Mouse (Mus musculus) midbrain, embryonic 11.5 days (tissue): ENCODE results near the gene E130311K13Rik. TPM values are rescaled to one million over a fixed set of nuclear protein-coding genes. Genes with fewer than 3 reads are reported as not detected.

Experiments used
- ATAC-seq: fragments of 200-750 bp; cut with Nextera tagmentation; 2 replicates; pipeline ENCODE4 v1.8.0; 2017; ENCODE audit warnings: moderate TSS enrichment, moderate library complexity; ENCODE audit not compliant: low FRiP score
- DNase-seq: peaks from one replicate; pipeline ENCODE4 v3.0.0; 2015; ENCODE audit warnings: low spot score; ENCODE audit errors: missing footprints
- H3K27ac ChIP-seq: fragments of 300-500 bp; sonication (generic); 2 replicates; pipeline ENCODE4 v1.5.1; 2014; ENCODE audit warnings: low read depth, low read length
- H3K27me3 ChIP-seq: fragments of 300-500 bp; sonication (generic); 2 replicates; pipeline ENCODE4 v1.6.1; 2014; ENCODE audit warnings: mild to moderate bottlenecking, low read length, moderate library complexity, mixed read lengths; ENCODE audit not compliant: control insufficient read depth, insufficient read depth
- H3K36me3 ChIP-seq: fragments of 300-500 bp; sonication (generic); 2 replicates; pipeline ENCODE4 v1.6.1; 2014; ENCODE audit warnings: mild to moderate bottlenecking, low read length, moderate library complexity, mixed read lengths; ENCODE audit not compliant: control insufficient read depth, insufficient read depth
- H3K4me1 ChIP-seq: fragments of 300-500 bp; sonication (generic); 2 replicates; pipeline ENCODE4 v1.6.1; 2014; ENCODE audit warnings: low read length; ENCODE audit not compliant: control insufficient read depth, insufficient read depth
- H3K4me2 ChIP-seq: fragments of 300-500 bp; sonication (generic); 2 replicates; pipeline ENCODE4 v1.6.1; 2014; ENCODE audit warnings: mild to moderate bottlenecking, moderate library complexity
- H3K4me3 ChIP-seq: fragments of 300-500 bp; sonication (generic); 2 replicates; pipeline ENCODE4 v1.5.1; 2014; ENCODE audit warnings: low read depth, low read length
- H3K9ac ChIP-seq: fragments of 300-500 bp; sonication (generic); 2 replicates; pipeline ENCODE4 v1.6.1; 2014; ENCODE audit warnings: low read length
- H3K9me3 ChIP-seq: fragments of 300-500 bp; sonication (generic); 2 replicates; pipeline ENCODE4 v1.6.1; 2016; ENCODE audit warnings: low read length; ENCODE audit not compliant: control insufficient read depth
- WGBS: fragments of 180-500 bp; shearing (Covaris S2); extraction: QIAGEN DNeasy Blood & Tissue Kit; methylation state at CpG from one replicate; pipeline ENCODE4 v1.1.7; 2014; 5-methylcytosine and 5-hydroxymethylcytosine counted together
- polyA plus RNA-seq: library from polyadenylated mRNA; unstranded; fragments of >200 nt; fragmentation: Nextera tagmentation; extraction: Ambion mirVana; gene quantifications from 2 replicates; pipeline ENCODE4 v1.2.1, GENCODE M21; 2014

The E130311K13Rik gene
- polyA plus RNA-seq, 1 experiment from 2014 or later = 2.3 TPM

DNA sequence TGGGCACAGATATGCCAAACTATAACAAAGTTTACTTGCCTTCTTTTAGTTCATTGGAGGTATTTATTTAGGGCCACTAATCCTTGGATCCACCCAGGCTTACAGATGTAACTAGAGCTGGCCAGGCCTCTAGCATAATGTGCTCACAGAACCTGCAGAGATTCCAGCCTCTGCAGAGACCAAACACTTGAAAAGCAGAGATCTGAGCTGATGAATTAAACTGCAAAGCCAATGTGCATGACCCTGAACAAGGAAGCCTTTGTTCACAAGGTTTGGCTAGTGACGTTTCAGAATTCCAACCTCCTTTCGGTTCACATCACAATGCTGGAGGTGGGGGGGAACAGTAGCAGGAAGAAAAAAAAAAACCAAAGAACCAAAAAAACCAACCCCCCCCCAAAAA is 58.0 kb downstream of the E130311K13Rik start:
- Histone ChIP-seq H3K36me3 (no peaks in the 10 kb centered on the region), H3K4me2 (no peak overlapping the region), H3K27ac (no peak overlapping the region), H3K4me3 (no peak overlapping the region), H3K9me3 (no peaks in the 10 kb centered on the region), H3K27me3 (no peaks in the 10 kb centered on the region), H3K9ac (no peak overlapping the region), H3K4me1 (peaks cover 15% of the 10 kb centered on the region)
- DNase-seq = no peak
- 8% methylated on average over 2 of the region's 2 CpGs for WGBS
- peak; percentile 74 for ATAC-seq

DNA sequence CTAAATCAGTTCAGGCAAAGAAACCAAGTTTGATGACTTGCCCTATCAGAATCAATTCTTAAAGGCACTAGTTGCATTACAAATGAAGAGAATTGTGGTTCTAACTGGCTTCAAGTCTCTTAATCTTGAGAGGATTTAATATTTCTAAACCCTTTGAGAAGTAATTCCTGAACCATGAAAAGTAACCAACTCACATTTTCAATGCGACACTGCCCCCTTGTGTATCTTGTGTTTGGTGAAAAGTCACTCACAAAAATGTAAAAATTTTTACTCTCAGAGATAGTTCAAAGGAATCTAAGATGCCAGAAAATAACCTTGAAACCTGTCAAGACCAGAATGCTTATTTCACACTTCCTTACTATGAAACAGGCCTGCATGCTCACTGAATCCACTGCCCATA is 61.0 kb downstream of the E130311K13Rik start:
- H3K27ac ChIP-seq = no peak overlapping the region
- DNase-seq (no peak), ATAC-seq (no peak)
- peaks cover 13% of the 10 kb centered on the region for H3K4me1 ChIP-seq
- H3K9me3 ChIP-seq = no peaks in the 10 kb centered on the region
- no peaks in the 10 kb centered on the region for H3K27me3 ChIP-seq
- H3K4me3 ChIP-seq = no peak overlapping the region
- 69% methylated on average over 1 of the region's 1 CpGs for WGBS
- no peak overlapping the region for H3K4me2 ChIP-seq
- no peak overlapping the region for H3K9ac ChIP-seq
- no peaks in the 10 kb centered on the region for H3K36me3 ChIP-seq

DNA sequence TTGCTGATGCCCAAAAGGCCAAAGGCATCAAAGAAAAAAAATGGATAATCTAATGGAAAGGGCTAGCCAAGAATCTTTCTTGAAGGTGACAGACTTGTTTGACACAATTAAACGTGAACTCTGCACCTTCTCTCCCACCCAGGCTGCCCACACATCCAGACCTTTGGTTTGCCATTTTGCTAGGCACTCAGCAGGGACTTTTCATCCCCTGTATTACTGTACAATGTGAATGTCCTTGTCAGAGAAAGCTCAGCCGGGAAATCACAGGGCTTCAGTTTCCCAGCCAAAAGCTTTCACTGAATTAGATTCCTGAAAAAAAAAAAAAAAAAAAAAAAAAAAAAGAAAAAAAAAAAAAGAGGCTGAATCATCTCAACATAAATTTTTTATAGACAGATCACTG is 64.2 kb downstream of the E130311K13Rik start:
- Histone ChIP-seq H3K9ac (no peak overlapping the region), H3K27ac (no peak overlapping the region), H3K9me3 (no peaks in the 10 kb centered on the region), H3K4me3 (no peak overlapping the region), H3K27me3 (no peaks in the 10 kb centered on the region), H3K36me3 (no peaks in the 10 kb centered on the region), H3K4me1 (no peaks in the 10 kb centered on the region), H3K4me2 (no peak overlapping the region)
- ATAC-seq (no peak), DNase-seq (no peak)
- 76% methylated on average over 2 of the region's 2 CpGs for WGBS

Other genes starting within 250 kb of the E130311K13Rik start
- 38.7 and 43.6 TPM in 2 replicates for gene Plch1, start 30.0 kb downstream of the E130311K13Rik start, polyA plus RNA-seq
- gene Slc33a1, start 35.3 kb upstream of the E130311K13Rik start, polyA plus RNA-seq = 11.3 and 12.4 TPM in 2 replicates
- gene Gmps, start 46.6 kb upstream of the E130311K13Rik start, polyA plus RNA-seq = 75.1 and 85.7 TPM in 2 replicates
- gene Vmn2r1, start 152.1 kb upstream of the E130311K13Rik start, polyA plus RNA-seq = 0.06 TPM in 1 of 2 replicates, not detected in the other
- 0.04 TPM in 1 of 2 replicates, not detected in the other for gene Vmn2r2, start 212.5 kb upstream of the E130311K13Rik start, polyA plus RNA-seq